Mouse (Mus musculus) intestine, embryonic 14.5 days (tissue): ENCODE measurements at regions not wholly inside any gene's neighbourhood (a gene's known extent, or its start where the extent isn't known, plus 50 kb on each side); places are given as distances from the start of the nearest gene placed in this dataset.

ENCODE experiments used
- ATAC-seq: fragments of 200-750 bp; cut with Nextera tagmentation; replicated peaks from 2 replicates; pipeline ENCODE4 v1.8.0; 2017; ENCODE audit warnings: low read depth, moderate number of reproducible peaks, moderate TSS enrichment, moderate library complexity; ENCODE audit not compliant: low FRiP score, low TSS enrichment
- DNase-seq: peaks from one replicate; pipeline ENCODE4 v3.0.0-alpha.2; 2018; ENCODE audit warnings: low spot score
- H3K27ac ChIP-seq: fragments of 300-500 bp; sonication (generic); 2 replicates; pipeline ENCODE4 v1.5.1; 2014; ENCODE audit warnings: low read depth, mild to moderate bottlenecking, control low read depth
- H3K27me3 ChIP-seq: fragments of 300-500 bp; sonication (generic); replicated peaks from 2 replicates; pipeline ENCODE4 v1.6.1; 2014; ENCODE audit warnings: low read length, control low read depth; ENCODE audit not compliant: control insufficient read depth, insufficient read depth
- H3K36me3 ChIP-seq: fragments of 300-500 bp; sonication (generic); 2 replicates; pipeline ENCODE4 v1.6.1; 2014; ENCODE audit warnings: low read length, control low read depth; ENCODE audit not compliant: control insufficient read depth, insufficient read depth
- H3K4me1 ChIP-seq: fragments of 300-500 bp; sonication (generic); replicated peaks from 2 replicates; pipeline ENCODE4 v1.6.1; 2014; ENCODE audit warnings: low read length, control low read depth, mixed read lengths; ENCODE audit not compliant: control insufficient read depth, insufficient read depth
- H3K4me2 ChIP-seq: fragments of 300-500 bp; sonication (generic); 2 replicates; pipeline ENCODE4 v1.6.1; 2014; ENCODE audit warnings: low read length
- H3K4me3 ChIP-seq: fragments of 300-500 bp; sonication (generic); 2 replicates; pipeline ENCODE4 v1.5.1; 2014; ENCODE audit warnings: low read depth, low read length, control low read depth, mixed read lengths
- H3K9ac ChIP-seq: fragments of 300-500 bp; sonication (generic); 2 replicates; pipeline ENCODE4 v1.6.1; 2014; ENCODE audit warnings: mild to moderate bottlenecking, low read length
- H3K9me3 ChIP-seq: fragments of 300-500 bp; sonication (generic); 2 replicates; pipeline ENCODE4 v1.6.1; 2016; ENCODE audit warnings: low read length, control low read depth; ENCODE audit not compliant: control insufficient read depth
- WGBS: fragments of 180-500 bp; shearing (Covaris S2); extraction: QIAGEN DNeasy Blood & Tissue Kit; methylation state at CpG from one replicate; pipeline ENCODE4 v1.1.7; 2014; 5-methylcytosine and 5-hydroxymethylcytosine counted together

DNA sequence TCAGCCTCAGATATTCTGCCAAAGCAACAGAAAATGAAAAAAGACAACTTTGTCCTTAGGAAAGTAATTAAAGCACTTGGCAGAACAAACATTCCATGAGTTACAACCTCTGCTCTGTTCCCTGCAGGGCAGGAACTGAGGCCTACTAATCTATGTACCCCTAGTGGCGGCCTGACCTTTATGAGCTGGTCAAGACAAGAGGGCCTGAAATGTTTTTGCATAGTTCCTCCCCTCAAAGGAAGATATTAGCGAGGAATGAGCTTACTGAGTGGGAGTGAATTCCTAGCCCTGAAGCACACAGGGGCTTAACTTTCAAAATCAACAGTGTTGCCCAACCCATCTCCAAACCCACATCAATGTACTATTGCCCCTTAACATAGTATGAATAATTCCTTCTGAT is 76.6 kb upstream of the Itgb1 start:
- Histone ChIP-seq H3K9me3 (no peaks in the 10 kb centered on the region), H3K4me1 (no peaks in the 10 kb centered on the region), H3K4me3 (no peak overlapping the region), H3K9ac (no peak overlapping the region), H3K27me3 (no peaks in the 10 kb centered on the region), H3K36me3 (no peaks in the 10 kb centered on the region), H3K27ac (no peak overlapping the region), H3K4me2 (no peak overlapping the region)
- ATAC-seq (no peak), DNase-seq (peak; percentile 33)
- 56% methylated on average over 2 of the region's 2 CpGs for WGBS

DNA sequence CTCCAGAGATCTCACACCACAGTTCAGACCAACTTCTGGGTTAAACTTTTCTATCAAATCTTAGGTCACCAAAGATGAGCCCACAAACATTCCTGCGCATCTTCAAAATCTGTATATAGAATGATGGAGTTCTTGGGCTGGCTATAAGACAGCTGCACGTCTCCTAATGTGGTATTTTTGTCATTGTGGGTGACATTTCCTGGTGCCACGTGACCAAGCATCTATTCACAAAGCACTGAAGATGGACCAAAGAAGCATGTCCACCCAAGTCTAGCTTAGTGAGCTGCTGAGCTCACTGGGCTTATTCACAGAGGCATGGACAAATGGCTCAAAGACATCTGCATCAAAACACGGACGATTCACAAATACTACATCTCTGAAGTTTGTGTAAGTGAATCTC is 72.8 kb upstream of the Itgb1 start:
- H3K4me1 ChIP-seq: no peaks in the 10 kb centered on the region
- H3K9me3 ChIP-seq: no peaks in the 10 kb centered on the region
- no peak overlapping the region for H3K9ac ChIP-seq
- no peak overlapping the region for H3K27ac ChIP-seq
- WGBS: 71% methylated on average over 5 of the region's 5 CpGs
- no peak overlapping the region for H3K4me2 ChIP-seq
- H3K4me3 ChIP-seq: no peak overlapping the region
- H3K36me3 ChIP-seq: no peaks in the 10 kb centered on the region
- DNase-seq (no peak), ATAC-seq (no peak)
- H3K27me3 ChIP-seq: no peaks in the 10 kb centered on the region

DNA sequence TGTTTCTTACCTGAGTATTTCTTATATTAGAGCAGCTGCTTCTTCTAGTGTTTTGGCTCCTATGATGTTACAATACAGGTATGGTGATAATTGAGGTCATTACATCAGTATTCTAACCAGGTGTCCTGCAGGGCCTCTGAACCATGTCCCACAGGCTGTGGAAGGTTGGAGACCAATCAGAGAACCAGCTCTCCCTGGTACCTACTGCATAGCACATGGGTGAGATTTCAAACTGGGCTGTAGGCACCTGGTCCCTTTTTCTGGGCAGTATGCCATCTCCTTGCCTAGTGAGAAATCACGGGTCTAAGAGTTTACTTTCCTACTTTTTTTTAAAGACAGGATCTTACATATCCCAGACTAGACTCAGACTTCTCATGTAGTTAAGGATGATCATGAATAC is 67.6 kb upstream of the Itgb1 start:
- Histone ChIP-seq H3K9ac (no peak overlapping the region), H3K9me3 (no peaks in the 10 kb centered on the region), H3K27ac (no peak overlapping the region), H3K4me2 (no peak overlapping the region), H3K27me3 (no peaks in the 10 kb centered on the region), H3K36me3 (no peaks in the 10 kb centered on the region), H3K4me3 (no peak overlapping the region), H3K4me1 (no peaks in the 10 kb centered on the region)
- DNase-seq (no peak), ATAC-seq (no peak)
- 59% methylated on average over 1 of the region's 1 CpGs for WGBS

DNA sequence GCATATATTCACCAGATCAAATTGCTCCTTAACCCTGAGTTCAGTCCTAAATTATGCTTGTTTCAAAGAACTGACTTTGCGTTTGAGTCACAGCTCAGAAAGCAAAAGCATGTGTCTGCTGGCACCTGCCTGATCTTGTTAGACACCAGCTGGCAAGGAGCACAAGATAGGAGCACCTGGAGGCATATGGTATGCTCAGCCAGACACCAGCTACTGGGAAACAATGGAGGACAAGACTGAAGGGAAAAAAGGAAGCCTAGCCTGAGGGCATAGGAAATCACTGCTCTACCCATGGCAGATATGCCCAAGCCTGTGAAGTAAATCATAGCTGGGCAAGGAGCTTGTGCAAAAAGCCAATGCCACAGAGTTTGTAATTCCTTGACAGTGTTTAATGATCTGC is 66.4 kb upstream of the Itgb1 start:
- Histone ChIP-seq H3K9ac (no peak overlapping the region), H3K27ac (no peak overlapping the region), H3K36me3 (no peaks in the 10 kb centered on the region), H3K4me3 (no peak overlapping the region), H3K9me3 (no peaks in the 10 kb centered on the region), H3K4me1 (no peaks in the 10 kb centered on the region), H3K4me2 (no peak overlapping the region), H3K27me3 (no peaks in the 10 kb centered on the region)
- no peak for DNase-seq
- ATAC-seq: no peak
- WGBS: 66% methylated on average over 1 of the region's 1 CpGs
